Mouse (Mus musculus) frontal cortex, adult (tissue): Measurements from ENCODE around the gene Rora.

Experiments
- ATAC-seq: cut with Nextera tagmentation; 2 replicates; pipeline ENCODE4 v1.9.2; 2017; ENCODE audit warnings: mild to moderate bottlenecking, moderate library complexity, mixed read lengths; ENCODE audit not compliant: low TSS enrichment

The Rora gene

DNA sequence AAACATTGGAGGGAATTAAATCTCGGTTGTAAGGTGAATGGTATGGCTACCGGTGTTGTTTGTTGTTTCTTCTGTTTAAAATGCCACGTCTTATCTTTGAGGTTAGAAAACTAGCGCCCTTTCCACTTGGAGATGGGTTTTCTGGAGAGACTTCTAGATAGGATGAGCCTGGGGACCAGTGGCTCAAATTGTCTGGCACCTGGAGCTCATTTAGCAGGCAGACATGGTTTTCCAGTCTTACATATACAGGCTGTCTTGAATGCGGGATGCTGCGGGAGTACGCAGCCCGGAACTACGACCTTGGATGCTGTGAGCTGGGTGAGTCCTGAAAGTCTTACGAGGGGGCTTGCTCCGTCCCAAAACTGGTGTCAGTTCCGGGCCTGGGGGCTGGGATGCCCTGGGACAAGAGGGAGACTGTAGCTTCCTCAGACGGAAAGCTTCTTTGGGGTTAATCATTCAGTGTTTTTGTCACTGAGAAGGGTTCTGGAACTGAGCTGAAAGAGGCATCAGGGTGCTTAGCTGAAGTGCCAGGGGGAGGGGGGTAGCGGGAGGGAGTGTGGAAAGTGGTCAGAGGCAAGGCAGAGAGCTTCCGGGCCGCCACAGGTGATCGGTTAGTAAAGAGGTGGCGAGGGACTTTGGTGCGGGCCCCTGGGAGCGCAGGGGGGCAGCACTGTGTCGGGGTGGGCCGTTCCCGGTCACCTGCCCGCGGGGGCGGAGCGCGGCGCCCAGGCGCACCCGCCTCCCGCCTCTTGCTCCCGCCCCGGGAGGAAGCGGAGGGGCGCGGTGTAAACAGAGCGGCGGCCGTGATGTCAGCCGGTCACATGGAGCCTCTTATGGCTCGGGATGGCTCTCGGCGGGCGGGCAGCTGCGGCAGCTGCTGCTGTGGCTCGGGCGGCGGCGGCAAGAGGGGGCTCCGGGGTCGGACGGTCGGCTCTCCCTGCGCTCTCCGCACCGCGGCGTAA is 635.8 kb downstream of the Rora start:
- peak; percentile 86 for ATAC-seq

DNA sequence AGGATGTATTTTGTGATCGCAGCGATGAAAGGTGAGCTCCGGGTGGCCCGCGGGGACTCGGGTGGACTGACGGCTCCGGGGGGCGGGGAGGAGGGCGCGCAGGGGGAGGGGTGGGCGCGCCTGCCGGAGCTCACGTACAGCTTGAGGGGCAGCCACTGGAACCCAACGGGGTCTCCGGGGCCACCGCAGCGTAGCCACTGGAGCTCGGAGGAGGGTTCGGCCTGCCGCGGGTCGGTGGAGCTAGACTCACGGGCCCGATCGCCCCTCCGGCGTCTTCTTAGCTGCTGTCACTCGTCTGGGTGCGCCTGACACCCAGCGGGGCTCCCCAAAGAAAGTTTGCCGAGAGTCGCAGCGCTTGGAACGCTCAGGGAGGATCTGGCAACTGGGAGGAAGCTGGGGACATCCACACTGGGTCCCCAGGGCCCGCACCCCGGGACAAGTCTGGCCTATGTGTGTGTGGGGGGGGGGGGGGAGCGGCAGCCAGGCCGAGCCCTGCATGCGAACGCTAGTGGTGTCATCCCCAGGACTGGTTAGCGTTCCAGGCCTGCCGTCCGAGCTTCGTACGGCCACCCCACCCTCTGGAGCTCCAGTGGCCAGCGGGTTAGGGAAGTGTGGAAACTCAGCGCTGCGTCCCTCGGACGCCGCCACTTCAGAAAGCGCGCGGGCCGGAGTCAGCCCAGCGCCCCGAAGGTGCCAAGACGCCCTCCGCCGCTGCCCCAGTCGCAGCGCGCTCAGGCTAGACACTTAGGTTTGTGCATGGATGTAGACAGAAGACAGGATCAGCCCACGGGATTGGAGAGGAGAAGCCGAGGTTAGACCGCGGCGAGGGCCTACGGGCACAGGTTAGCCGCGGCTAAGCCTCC is 636.7 kb downstream of the Rora start:
- ATAC-seq: peak; percentile 11

DNA sequence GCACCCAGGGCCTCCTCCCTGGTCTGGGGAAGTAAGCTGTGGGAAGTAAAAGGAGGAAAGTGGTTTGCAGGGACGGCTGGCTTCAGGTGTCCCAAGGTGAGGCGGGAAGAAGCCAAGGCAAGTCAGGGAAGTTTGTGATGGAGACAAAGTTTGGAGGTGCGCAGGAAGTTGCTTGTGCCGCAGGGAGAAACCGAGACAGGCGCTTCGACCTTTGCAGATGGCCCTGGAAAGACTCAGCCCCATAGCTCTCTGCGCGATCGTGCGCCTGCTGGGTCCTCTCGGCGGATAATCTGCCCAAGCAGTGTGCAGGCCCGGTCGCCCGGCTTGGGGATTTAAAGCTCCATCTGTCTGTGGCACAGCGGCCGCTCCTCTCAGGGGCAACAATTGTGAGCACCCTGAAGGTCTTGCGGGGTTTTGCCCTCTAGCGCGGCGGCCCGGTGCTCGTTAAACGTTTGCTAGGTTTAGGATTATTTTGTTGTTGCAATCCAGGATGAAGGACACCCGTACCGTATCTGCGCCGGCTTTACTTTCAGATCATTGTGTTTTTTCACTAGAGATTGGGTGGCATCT is 637.4 kb downstream of the Rora start:
- no peak for ATAC-seq

DNA sequence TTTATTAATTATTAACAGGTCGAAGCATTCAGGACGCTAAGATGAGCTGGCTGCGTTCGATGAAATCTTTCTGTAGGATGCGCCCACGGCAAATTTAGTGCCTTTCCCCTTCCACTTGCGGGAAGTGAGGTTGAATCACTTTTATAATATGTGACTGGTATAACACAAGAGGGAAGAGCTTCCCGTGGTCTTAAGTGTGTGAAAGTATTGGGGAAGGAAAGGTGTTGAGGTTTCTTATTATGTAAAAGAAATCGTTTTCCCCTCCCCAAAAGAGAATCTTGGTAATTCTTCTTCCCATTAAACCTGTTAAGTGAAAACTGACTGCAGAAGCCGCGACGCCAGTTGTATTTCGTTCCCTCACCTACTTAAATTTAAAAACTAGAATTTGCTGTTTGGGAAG is 637.9 kb downstream of the Rora start:
- ATAC-seq: no peak

DNA sequence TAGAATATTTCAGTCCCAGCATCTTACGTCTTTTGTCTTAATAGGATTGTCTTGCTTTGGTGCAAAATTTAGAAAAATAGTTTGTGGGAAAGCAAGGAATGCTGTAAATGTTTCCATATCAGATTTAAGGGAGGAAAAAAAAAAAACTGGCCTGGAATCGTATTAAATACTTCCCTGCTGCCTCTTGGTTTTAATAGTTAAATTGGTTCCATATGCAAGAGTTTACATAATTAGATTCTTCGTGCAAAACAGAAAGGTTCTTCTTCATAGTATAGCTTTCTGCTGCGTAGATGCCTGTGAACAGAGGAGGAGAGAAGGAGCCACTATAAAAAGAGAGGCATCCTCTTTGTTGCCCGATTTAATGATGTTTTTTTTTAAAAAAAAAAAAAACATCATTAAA is 638.8 kb downstream of the Rora start:
- ATAC-seq: no peak

DNA sequence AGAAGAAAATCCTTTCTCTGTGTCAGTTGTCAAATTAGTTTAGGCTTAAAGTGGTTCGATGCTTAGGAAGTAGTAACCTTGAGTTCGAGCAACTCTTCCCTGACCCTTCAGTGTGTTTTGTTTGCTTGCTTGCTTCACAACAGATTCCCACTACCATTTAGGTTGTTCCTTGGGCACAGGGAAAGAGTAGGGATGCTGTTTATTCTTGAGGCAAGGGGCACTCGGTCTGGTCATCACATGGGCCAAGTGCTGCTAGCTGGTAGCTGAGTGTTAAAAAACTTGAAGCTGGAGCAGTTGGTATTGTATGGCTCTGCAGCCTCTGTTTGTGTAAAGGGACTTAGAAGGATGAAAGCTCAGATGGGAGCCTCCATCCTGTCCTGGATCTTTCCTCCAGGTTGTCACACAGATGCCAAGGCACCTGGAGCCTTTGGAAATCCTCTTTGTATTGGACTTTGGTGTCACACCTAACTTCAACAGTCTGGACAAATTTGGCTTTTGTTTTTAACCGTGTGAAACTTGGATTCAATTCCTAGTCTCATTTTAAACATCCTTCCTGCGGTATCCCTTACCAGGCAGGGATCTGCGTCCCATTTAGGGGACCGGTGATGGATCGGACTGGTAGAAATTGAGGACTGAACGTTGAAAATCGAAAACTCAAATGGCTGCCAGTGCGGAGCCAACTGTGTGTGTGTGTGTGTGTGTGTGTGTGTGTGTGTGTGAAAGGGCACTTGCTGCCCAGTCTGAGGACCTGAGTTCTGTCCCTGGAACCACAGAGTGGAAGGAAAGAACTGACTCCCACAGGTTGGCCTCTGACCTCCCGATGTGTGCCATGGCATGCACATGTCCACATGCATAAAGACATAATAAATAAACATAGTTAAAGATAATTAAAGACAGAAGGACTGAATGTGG is 639.4 kb downstream of the Rora start:
- no peak for ATAC-seq

DNA sequence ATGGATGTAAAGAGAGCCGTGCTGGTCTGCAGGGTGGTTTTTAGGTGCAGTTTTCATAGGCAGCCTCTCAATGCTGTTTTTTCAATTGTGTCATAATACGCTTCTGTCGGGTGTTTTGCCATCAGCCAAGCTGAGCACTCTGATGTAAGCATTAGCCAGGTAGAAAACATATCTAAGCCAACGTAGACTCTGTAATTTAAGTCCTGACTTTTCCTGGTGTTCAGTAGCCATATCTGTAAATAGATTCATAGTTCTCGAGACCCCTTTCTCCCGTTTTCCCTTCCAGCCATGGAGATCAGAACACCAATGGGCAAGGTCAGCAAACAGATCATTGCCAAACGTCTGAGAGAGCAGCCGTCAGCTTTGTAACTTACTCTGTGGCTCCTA is 640.1 kb downstream of the Rora start:
- ATAC-seq: no peak

DNA sequence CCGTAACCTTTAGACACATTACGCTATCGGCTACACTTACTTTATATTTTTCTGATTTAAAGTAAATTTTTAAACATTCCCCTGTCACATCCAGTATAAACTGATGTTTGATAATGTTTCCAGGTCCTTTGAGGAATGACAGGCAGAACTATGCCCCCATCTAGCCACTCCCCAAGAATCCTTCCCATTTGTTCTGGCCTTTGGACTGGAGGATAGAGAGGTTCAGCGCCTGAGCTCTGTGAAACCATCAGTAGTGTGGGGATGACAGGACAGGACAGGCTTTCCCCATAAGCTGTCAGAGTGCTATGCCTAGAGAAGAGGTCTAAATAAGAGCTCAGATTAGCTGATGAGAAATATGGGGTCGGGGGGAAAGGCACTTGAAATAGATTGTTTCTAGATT is 640.8 kb downstream of the Rora start:
- ATAC-seq: no peak

DNA sequence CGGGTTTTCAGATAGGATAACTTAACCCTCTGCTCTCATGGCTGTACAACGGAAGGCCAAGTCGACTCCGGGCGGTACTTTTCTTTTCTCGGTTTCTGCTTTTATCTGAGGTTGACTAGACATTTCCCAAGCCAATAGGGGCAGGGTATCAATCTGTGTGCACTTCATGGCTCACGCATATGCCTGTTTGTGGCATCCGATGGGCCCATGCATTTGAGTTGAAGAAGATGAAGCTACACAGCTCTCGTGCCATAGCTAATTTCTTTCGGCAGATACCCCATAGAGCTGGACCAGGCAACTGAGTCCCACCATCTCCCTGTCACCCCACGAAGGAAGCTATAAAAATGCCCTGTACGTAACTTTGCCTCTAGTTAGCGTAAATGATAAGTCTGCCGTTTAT is 641.3 kb downstream of the Rora start:
- ATAC-seq: no peak

DNA sequence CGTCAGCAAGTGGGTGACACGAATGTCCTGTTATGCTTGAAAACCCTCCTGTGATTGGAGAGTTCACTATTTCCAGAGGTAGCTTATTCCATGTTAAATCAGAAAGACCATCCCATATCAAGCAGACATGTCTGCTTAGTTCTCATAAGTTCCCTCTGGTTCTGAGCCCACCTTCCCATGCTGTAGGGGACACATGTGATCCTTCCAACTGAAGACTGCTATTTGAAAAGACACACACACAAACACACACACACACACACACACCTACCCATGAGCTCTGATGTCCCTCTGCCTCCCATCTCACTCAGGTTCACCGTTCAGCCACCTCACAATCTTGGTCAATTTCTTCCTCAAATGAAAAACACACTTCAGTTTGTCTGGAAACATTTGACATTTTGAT is 642.2 kb downstream of the Rora start:
- ATAC-seq: no peak

DNA sequence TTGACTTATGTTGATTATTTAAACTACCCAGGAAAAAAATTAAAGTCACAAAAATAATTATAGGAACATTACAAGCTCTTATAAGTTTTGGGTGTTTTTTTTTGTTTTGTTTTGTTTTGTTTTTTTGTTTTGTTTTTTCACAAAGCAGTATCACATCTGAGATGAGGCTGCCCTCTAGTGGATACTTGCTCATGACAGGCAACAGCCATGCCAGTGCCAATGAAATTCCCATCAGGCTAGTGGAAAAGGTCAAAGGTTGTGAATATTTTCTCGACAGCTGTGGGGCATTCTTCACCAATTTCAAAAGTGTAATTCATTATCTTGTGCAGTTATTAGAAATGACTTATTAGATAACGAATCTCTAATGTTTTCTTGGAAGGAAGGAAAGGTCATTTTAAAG is 642.8 kb downstream of the Rora start:
- no peak for ATAC-seq

DNA sequence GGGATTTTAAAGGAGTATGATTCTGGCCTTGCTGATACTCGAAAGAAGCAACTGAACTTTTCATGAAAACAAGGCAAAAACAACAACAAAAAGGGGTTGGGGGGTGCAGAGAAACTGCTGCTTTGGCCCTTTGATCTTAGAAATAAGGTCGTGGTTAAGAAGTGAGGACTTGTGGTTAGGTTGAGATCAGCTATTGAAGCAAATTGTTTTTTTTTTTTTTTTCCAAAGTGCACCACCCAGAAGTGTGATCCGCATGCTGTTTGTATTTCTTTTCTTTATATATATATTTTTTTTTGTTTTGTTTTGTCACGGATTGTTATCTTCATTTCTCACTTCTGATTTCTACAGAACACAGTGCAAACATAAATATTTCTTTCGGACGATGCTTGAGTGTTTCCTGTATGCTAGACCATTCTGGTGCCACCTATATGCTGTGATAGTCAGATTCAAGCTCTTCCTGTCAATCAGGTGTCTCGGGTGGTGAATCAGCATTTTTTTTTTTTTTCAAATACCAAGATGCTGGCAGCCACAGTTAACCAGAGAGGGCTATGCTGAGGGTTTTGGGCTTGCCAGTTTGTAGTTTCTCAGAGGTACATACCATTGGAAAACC is 644.3 kb downstream of the Rora start:
- ATAC-seq: no peak

DNA sequence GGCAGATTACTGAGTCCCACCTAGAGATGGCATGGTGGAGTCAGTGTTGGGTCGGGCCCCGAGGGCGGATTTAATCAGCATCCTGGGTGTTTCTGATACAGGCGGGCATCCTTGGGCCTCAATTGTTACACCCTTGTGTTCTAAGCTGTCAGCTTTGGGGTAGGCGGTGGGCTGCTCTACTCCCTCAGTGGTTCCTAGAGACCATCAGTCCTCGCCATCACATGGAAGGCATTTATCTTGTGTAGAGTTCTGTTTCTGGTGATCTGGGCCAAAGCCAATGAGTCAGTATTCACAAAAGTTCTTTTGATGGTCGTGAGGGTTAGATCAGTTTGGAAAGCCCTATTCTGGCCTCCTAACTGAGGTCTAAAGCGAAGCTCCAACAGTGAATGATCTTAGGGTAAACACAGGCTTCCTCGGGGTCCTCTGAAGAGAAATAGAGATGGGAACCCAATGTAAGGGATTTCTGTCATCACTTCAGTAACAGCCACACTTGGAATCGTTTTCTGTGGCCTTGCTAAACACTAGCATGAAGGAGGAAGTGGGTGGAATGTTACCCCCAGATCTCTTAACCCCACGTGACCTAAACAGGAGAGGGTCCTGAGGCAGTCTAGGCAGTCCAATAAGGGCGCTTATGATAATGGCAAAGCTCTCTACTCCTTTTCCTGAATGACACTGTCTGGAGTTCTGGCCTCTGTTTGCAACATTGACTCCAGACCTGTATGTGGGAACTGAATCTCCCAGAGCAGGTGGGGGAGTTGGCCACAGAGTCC is 645.2 kb downstream of the Rora start:
- no peak for ATAC-seq

DNA sequence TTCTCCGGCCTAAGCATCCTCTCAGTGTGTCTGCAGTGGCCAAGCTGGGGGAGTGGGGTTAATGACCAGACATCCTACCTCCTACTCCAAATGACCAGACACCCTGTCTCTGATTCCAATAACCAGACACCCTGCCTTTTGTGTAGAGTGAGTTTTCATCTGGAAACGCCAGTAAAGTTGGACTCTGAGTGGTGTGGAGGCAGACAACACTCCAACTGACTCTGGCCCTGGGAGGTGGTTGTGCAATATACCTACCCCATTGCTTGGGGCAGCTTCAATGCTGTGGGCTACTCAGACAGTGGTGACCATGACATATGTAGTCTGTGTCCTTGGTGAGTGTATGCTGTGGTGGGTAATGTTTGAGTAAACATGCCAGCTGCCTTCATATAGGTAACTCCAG is 645.9 kb downstream of the Rora start:
- ATAC-seq: no peak

DNA sequence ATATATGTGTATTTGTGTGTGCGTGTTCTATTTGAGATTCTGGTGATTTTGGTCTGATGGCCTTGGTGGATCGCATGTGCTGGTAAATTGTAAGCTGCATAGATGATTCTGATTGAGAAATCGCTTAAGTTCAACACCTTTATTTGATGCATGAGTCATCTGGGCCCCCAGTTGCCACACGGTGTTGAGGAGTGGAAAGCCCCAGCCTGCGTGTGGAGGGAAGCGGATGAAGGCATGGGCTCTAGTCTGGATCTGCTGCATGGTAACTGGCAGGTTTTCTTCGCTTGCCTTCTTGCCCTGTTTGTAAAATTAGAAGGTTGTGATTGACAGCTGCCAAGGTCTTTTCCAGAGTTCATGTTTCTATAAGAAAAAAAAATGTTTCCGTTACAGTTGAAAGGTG is 646.7 kb downstream of the Rora start:
- ATAC-seq: no peak

DNA sequence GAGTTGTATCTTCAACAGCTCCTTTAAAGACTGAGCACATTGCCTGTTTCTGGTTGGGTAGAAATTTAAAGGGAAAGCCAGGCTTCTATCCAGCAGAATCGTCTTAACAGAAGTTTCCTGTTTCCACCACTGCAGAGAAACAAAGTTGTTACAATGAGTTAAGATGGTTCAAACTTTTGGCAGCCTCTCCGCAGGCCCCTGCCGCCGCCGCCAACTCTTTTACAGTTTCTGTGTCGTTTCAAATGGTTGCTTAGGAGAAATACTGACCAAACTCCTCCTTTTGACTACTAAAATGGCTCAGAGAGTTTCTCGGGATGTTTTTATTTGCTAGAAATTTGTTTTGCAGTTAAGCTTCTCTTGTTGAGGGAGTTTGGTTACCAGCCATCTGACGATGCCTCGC is 647.9 kb downstream of the Rora start:
- no peak for ATAC-seq

DNA sequence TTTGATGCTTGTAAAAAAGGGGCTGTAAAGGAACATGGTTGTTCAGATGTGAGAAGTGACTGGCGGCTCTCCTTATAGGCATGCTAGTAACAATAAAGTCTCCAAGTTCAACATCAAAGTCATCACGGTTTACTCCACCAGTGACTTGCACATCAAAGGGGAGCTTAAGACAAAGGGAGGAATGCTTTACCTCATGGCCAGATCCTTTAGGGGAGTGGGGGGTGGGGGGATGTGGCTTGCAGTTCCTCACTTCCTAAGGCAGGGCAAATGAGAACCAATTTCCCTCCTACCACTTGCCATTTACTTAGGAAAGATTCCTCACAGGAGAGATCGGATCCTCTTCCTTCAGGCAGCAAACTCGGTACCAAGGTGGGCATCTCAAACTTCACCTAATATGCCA is 648.4 kb downstream of the Rora start:
- no peak for ATAC-seq

DNA sequence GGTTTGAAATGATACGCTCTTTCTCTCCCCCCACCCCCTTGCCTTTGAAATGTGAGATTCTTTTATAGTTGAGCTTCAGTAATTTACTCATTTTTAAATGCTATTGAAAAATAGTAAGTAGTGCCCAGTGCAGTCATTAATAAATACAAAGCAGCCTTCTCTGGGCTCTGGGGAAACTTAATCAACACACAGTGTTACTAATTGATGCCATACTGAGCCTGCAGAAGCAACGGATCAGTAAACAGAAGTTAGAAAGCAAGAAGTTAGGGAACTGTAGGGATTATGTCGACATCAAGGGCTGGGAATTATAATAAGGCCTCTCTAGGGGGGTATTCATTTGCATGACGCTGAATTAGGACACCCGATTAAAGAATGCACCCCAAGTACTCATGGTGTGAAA is 649.3 kb downstream of the Rora start:
- ATAC-seq: no peak

DNA sequence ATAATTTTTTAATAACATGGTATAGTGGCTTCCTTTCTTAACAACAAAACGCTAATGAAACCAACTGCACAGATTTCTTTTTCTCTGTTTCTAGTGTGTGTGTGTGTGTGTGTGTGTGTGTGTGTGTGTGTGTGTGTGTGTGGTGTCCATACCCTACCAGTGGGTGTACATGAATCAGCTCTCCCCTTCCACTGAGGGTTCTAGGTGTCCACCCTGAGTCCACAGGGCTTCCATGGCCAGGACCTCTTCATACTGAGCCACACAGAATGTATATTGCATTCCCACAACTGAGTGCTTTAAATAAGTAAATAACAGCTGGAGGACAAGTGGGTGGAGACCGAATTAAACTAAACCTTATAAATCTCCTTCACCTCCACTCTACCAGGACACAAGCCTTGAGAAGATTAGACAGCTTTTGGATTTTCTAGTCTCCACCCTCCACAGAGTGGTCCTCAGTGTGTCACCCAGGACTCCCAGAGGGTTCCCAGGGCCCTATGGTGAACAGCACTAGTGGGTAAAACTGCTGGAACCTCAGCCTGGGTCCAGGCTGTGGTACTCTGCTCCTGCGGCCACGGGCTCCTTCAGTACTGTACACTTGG is 649.9 kb downstream of the Rora start:
- no peak for ATAC-seq

DNA sequence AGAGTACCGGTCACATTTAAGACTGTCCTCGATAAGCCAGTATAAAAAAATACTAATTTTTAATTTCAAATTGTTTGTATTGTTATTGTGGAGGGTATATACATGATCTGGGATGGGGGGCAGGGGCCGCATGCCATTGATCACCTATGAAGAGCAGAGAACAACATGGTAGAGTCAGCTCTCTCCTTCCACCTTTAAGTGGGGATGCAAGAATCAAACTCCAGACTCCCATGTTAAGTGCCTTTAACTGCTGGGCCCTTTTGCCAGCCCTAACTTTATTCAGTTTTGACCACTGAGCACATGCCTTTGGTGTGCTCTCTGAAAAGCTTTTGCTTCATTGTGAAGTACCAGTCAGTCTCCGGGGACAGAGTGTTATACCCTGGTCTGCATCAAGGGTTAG is 650.4 kb downstream of the Rora start:
- ATAC-seq: no peak
